Mouse (Mus musculus) ES-E14 (cell line): ENCODE data around the gene Hes5. TPM values are rescaled to one million over a fixed set of nuclear protein-coding genes. Genes with fewer than 3 reads are reported as not detected.
A peak's percentile ranks its signal among the peaks of the same experiment; 100 is the strongest.

Experiments used
- DNase-seq: peaks from one replicate; pipeline ENCODE4 v3.0.0-alpha.2; 2013; ENCODE audit warnings: low read depth, low spot score
- H3K27ac ChIP-seq: 2 replicates; pipeline ENCODE4 v1.5.1; 2012; ENCODE audit warnings: low read depth, mild to moderate bottlenecking, low read length, moderate library complexity, mixed read lengths; ENCODE audit not compliant: poor library complexity, insufficient read depth, severe bottlenecking
- H3K36me3 ChIP-seq: 2 replicates; pipeline ENCODE4 v1.6.1; 2012; ENCODE audit warnings: mild to moderate bottlenecking, low read length, moderate library complexity, mixed read lengths; ENCODE audit not compliant: control insufficient read depth, poor library complexity, insufficient read depth, severe bottlenecking
- H3K4me1 ChIP-seq, 2 experiments: fragments of 150-350 bp in 1 of 2; sonication (generic) in 1 of 2; 2 replicates each; pipeline ENCODE4 v1.6.1; 2012; ENCODE audit warnings: low read length in 2 of 2, mild to moderate bottlenecking in 1 of 2, mixed read lengths in 1 of 2; ENCODE audit not compliant: control insufficient read depth in 2 of 2, insufficient read depth in 2 of 2, poor library complexity in 1 of 2
- H3K4me3 ChIP-seq, 2 experiments: fragments of 150-350 bp in 1 of 2; sonication (generic) in 1 of 2; 2 replicates each; pipeline ENCODE4 v1.5.1; 2012; ENCODE audit warnings: low read length in 2 of 2, low read depth in 1 of 2, mild to moderate bottlenecking in 1 of 2, mixed read lengths in 1 of 2; ENCODE audit not compliant: insufficient read depth in 1 of 2, poor library complexity in 1 of 2, severe bottlenecking in 1 of 2
- H3K9ac ChIP-seq: 2 replicates; pipeline ENCODE4 v1.6.1; 2012; ENCODE audit warnings: low read depth, mild to moderate bottlenecking, low read length, mixed read lengths; ENCODE audit not compliant: poor library complexity, insufficient read depth, severe bottlenecking
- H3K9me3 ChIP-seq: fragments of 150-350 bp; sonication (generic); 2 replicates; pipeline ENCODE4 v1.6.1; 2012; ENCODE audit warnings: low read depth, mild to moderate bottlenecking, low read length; ENCODE audit not compliant: control insufficient read depth, insufficient read depth
- CHD2 ChIP-seq: IDR thresholded peaks from 2 replicates; pipeline ENCODE4 v1.6.1; 2014; ENCODE audit warnings: mild to moderate bottlenecking, low read depth, low read length, inconsistent platforms
- HCFC1 ChIP-seq: IDR thresholded peaks from 2 replicates; pipeline ENCODE4 v1.6.1; 2012; ENCODE audit warnings: low read length, inconsistent platforms, borderline replicate concordance; ENCODE audit not compliant: insufficient read depth
- MAFK ChIP-seq: IDR thresholded peaks from 2 replicates; pipeline ENCODE4 v1.6.1; 2014; ENCODE audit warnings: mild to moderate bottlenecking, low read depth, low read length, inconsistent platforms; ENCODE audit not compliant: insufficient read depth
- ZC3H11A ChIP-seq: IDR thresholded peaks from 2 replicates; pipeline ENCODE4 v1.6.1; 2012; ENCODE audit warnings: low read depth, mild to moderate bottlenecking, inconsistent platforms, low read length, borderline replicate concordance
- ZNF384 ChIP-seq: IDR thresholded peaks from 2 replicates; pipeline ENCODE4 v1.6.1; 2012; ENCODE audit warnings: low read depth, low read length, inconsistent platforms
- in situ Hi-C, 2 experiments: fragments of 600-800 bp; cut with MboI; formaldehyde crosslinking; loops; one replicate each; pipeline ENCODE4 v1.15.1; 2025; ENCODE audit warnings: low sequenced_read_pairs in 2 of 2, inconsistent platforms in 1 of 2; ENCODE audit not compliant: unreplicated experiment in 2 of 2
- total RNA-seq: library from RNA; depleted of rRNA; stranded (reverse); fragments of 300-350 nt; gene quantifications from 2 replicates; pipeline ENCODE4 v1.2.3, GENCODE M21; 2012

The Hes5 gene
- total RNA-seq, 1 experiment: 0.18 TPM

GRCm38 (mm10) chr4:154943323-154944039 lies 17.2 kb upstream of the Hes5 start:
- no peaks in the 10 kb centered on the region for H3K9me3 ChIP-seq
- no peak overlapping the region for H3K27ac ChIP-seq

GRCm38 (mm10) chr4:154944121-154944590 lies 16.6 kb upstream of the Hes5 start:
- Histone ChIP-seq H3K27ac (no peak overlapping the region), H3K36me3 (no peaks in the 10 kb centered on the region), H3K4me1 (peaks cover 0 to 14% of the 10 kb centered on the region in 2 experiments; a peak in 1 of 4 replicates), H3K9me3 (no peaks in the 10 kb centered on the region), H3K4me3 (no peak overlapping the region), H3K9ac (no peak overlapping the region)
- TF ChIP-seq ZNF384 (no peak), HCFC1 (no peak), ZC3H11A (peak; percentile 84)
- in situ Hi-C loops: no loop called here
- DNase-seq: peak; percentile 83

More at GRCm38 (mm10) chr4:154943323-154944039, 17.2 kb upstream of the Hes5 start:
- Histone ChIP-seq H3K36me3 (no peaks in the 10 kb centered on the region), H3K4me1 (peaks cover 0 to 14% of the 10 kb centered on the region in 2 experiments; a peak in 1 of 4 replicates), H3K4me3 (no peak overlapping the region), H3K9ac (peak overlapping the region; percentile 38)
- in situ Hi-C loops: no loop called here
- TF ChIP-seq MAFK: no peak
- TF ChIP-seq ZC3H11A: no peak
- no peak for TF ChIP-seq ZNF384
- no peak; the same call in 1 of the 2 replicates for TF ChIP-seq HCFC1
- no peak for TF ChIP-seq CHD2
- DNase-seq: no peak

- Histone ChIP-seq H3K36me3 (no peaks in the 10 kb centered on the region), H3K9ac (peak overlapping the region; percentile 21; the same call in 1 of the 2 replicates), H3K9me3 (no peaks in the 10 kb centered on the region), H3K4me1 (peaks cover 0 to 14% of the 10 kb centered on the region in 2 experiments; a peak in 1 of 4 replicates), H3K27ac (no peak overlapping the region), H3K4me3 (peak overlapping the region; percentile 48 to 57; a peak in 3 of 4 replicates)
- TF ChIP-seq HCFC1 (no peak), ZNF384 (no peak), CHD2 (no peak), MAFK (no peak), ZC3H11A (no peak)
- in situ Hi-C loops: no loop called here
- DNase-seq: peak; percentile 93
Observed at GRCm38 (mm10) chr4:154946319-154946718, 14.4 kb upstream of the Hes5 start.

GRCm38 (mm10) chr4:154948066-154948939 lies 12.4 kb upstream of the Hes5 start:
- TF ChIP-seq ZNF384 (no peak), ZC3H11A (no peak), CHD2 (no peak), HCFC1 (no peak)
- H3K27ac ChIP-seq: no peak overlapping the region
- H3K9me3 ChIP-seq: no peaks in the 10 kb centered on the region
- in situ Hi-C loops: no loop called here
- H3K36me3 ChIP-seq: no peaks in the 10 kb centered on the region
- DNase-seq: no peak
- no peak overlapping the region for H3K9ac ChIP-seq
- peaks cover 2 to 15% of the 10 kb centered on the region in 2 experiments; a peak in 2 of 4 replicates for H3K4me1 ChIP-seq
- H3K4me3 ChIP-seq: no peak overlapping the region
